Mouse (Mus musculus): ENCODE data around the gene Popdc2. TPM values are rescaled to one million over a fixed set of nuclear protein-coding genes. Genes with fewer than 3 reads are reported as not detected.
"Not testable (repeated sequence)": the region's sequence is repeated elsewhere in the genome, so short reads cannot be mapped to it uniquely, and the experiment has no call there.

Popdc2 gene
- 10 to 100 TPM; 51.5 to 55.8 TPM for total RNA-seq (2021)
- long read RNA-seq, experiment 1, transcript Popdc2-201 (4 exons, 2,169 nt) = major isoform, 57 of 73 reads
- long read RNA-seq, experiment 1, partial matches to known transcripts = 12 of 73 reads
- long read RNA-seq, experiment 1, other reads (novel, unspliced or antisense) = 2 of 73 reads
- long read RNA-seq, experiment 2, transcript Popdc2-201 (4 exons, 2,169 nt) = major isoform, 58 of 79 reads
- long read RNA-seq, experiment 2, partial matches to known transcripts = 9 of 79 reads
- long read RNA-seq, experiment 2, other reads (novel, unspliced or antisense) = 8 of 79 reads

GRCm38 (mm10) chr16:38361933-38362332 is at the start of gene Popdc2:
TSS of gene Popdc2 (plus strand) at chr16:38362209.
- peak; percentile 61 for DNase-seq (ENCODE audit: low spot score)

GRCm38 (mm10) chr16:38318492-38318891 is 43.5 kb upstream of the Popdc2 start:
- no peak for DNase-seq (ENCODE audit: low spot score)

GRCm38 (mm10) chr16:38319087-38319486 is 42.9 kb upstream of the Popdc2 start:
- no peak for DNase-seq (ENCODE audit: low spot score)

GRCm38 (mm10) chr16:38321452-38321935 is 40.5 kb upstream of the Popdc2 start:
- peak; percentile 16 for DNase-seq (ENCODE audit: low spot score)

GRCm38 (mm10) chr16:38324311-38324710 is 37.7 kb upstream of the Popdc2 start:
- no peak for DNase-seq (ENCODE audit: low spot score)

- no peak for DNase-seq (ENCODE audit: low spot score)
These were observed 35.1 kb upstream of the Popdc2 start for GRCm38 (mm10) chr16:38326778-38327397.

GRCm38 (mm10) chr16:38329340-38329739 is 32.7 kb upstream of the Popdc2 start:
- no peak for DNase-seq (ENCODE audit: low spot score)

GRCm38 (mm10) chr16:38334431-38334830 is 27.6 kb upstream of the Popdc2 start:
- no peak for DNase-seq (ENCODE audit: low spot score)

- DNase-seq (ENCODE audit: low spot score) = not testable (repeated sequence)
These were observed 23.9 kb upstream of the Popdc2 start for GRCm38 (mm10) chr16:38338077-38338476.

- peak; percentile 72 for DNase-seq (ENCODE audit: low spot score)
These were observed 20.3 kb upstream of the Popdc2 start, which contains the start of gene Maats1 for GRCm38 (mm10) chr16:38341396-38342324. TSS of gene Maats1 (minus strand) at chr16:38342143.

- DNase-seq (ENCODE audit: low spot score) = peak; percentile 39
These were observed 16.9 kb upstream of the Popdc2 start for GRCm38 (mm10) chr16:38344941-38345725.

- DNase-seq (ENCODE audit: low spot score) = peak; percentile 96
These were observed 15.3 kb upstream of the Popdc2 start, which contains the start of the genes Cox17 and Gm21987 for GRCm38 (mm10) chr16:38346529-38347325. TSS of gene Cox17 (plus strand) at chr16:38346991. TSS of gene Gm21987 (plus strand) at chr16:38347040.

- no peak for DNase-seq (ENCODE audit: low spot score)
These were observed 14.4 kb upstream of the Popdc2 start for GRCm38 (mm10) chr16:38347588-38347987.

- no peak for DNase-seq (ENCODE audit: low spot score)
These were observed 13.7 kb upstream of the Popdc2 start for GRCm38 (mm10) chr16:38348217-38348761.

GRCm38 (mm10) chr16:38349881-38350280 is 12.1 kb upstream of the Popdc2 start:
- no peak for DNase-seq (ENCODE audit: low spot score)

- no peak for DNase-seq (ENCODE audit: low spot score)
These were observed 11.6 kb upstream of the Popdc2 start for GRCm38 (mm10) chr16:38350361-38350855.

GRCm38 (mm10) chr16:38350939-38351338 is 11.1 kb upstream of the Popdc2 start:
- DNase-seq (ENCODE audit: low spot score) = no peak

- DNase-seq (ENCODE audit: low spot score) = no peak
These were observed 10.0 kb upstream of the Popdc2 start for GRCm38 (mm10) chr16:38352031-38352430.

- no peak for DNase-seq (ENCODE audit: low spot score)
These were observed 9.2 kb upstream of the Popdc2 start for GRCm38 (mm10) chr16:38352851-38353250.

All from gastrocnemius, adult 18-20 months (tissue).